ENCODE assay signal across 9 mouse cellular contexts in the genomic region with DNA sequence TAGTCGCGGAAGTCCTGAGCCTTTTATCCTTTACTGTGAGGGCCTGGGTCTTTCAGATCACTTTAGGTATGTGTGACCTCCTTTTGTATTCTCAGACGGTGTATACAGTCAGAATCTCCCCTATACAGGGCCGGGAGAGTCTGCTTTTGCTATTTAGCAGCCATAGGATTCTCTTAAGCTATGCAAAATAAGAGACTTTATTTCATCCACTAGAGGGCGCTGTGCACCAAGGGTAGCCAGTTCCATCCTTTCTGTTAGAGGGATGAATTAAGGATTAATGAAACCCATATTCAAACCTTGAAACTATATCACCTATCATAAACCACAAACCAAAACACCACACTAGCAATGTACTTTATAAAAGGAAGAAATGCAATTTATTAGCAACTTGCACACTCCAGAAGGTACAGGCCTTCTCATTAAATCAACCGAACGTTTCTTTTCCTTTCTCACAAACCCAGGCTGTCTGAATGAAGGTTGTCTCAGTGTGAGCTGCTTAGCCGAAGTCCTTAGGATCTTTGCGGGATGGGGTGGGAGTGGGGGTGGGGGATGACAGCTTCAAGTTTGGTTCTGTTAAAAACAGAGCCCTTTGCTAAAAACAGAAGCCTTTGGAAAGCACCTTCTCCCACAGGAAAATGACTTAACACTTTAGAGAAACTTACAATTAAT.
DNase-seq lines count a peak whose midpoint lies in the region; ATAC-seq lines count a peak whose summit lies in the region.
"Had no signal": no experiment of that assay in that cellular context is flagged by ENCODE, and none has a peak within 500 bp of the region (broad histone marks: within the 10 kb centered on the region; RNA-seq: fewer than 3 reads in every experiment).

No protein-coding gene starts in this region.

- H3K9ac ChIP-seq in liver, embryonic 12.5 days, result no peak overlapping the region
- H3K9ac ChIP-seq in forebrain, embryonic 11.5 days (ENCODE audit: low read length), result 0 out of 2 replicates have a peak overlapping the region, but pooled peaks have one; percentile 0
- H3K9ac ChIP-seq in midbrain, embryonic 16.5 days (ENCODE audit: low read depth, low read length), result no peak overlapping the region
- H3K9ac ChIP-seq: embryonic facial prominence, embryonic 13.5 days had no signal

- H3K4me2 ChIP-seq in liver, embryonic 12.5 days, result no peak overlapping the region
- no peak overlapping the region for H3K4me2 ChIP-seq in forebrain, embryonic 11.5 days (ENCODE audit: low read depth, low read length, severe bottlenecking)
- H3K4me2 ChIP-seq in midbrain, embryonic 16.5 days (ENCODE audit: low read length), result no peak overlapping the region
- H3K4me2 ChIP-seq: embryonic facial prominence, embryonic 13.5 days had no signal

- intact Hi-C loops in left cerebral cortex, postnatal 14 days (cut with DNase I), result loop anchor here (5.0 to 10.0 kb wide), 4 partner anchors 244 to 1714 kb away; no protein-coding TSS in a partner anchor

- ATAC-seq in liver, embryonic 12.5 days, result no peak
- peak; percentile 33; the same call in 1 of the 2 replicates for ATAC-seq in forebrain, embryonic 11.5 days (replicated peaks; ENCODE audit: low FRiP score)
- ATAC-seq in midbrain, embryonic 16.5 days, result peak; percentile 70
- ATAC-seq in inflammation-experienced regulatory T-cells, adult 6 months, result no peak

- H3K36me3 ChIP-seq in liver, embryonic 12.5 days, result no peaks in the 10 kb centered on the region
- no peaks in the 10 kb centered on the region for H3K36me3 ChIP-seq in forebrain, embryonic 11.5 days (ENCODE audit: control insufficient read depth, insufficient read depth, low read length)
- no peaks in the 10 kb centered on the region for H3K36me3 ChIP-seq in midbrain, embryonic 16.5 days (ENCODE audit: control insufficient read depth, insufficient read depth, low read length)
- H3K36me3 ChIP-seq: embryonic facial prominence, embryonic 13.5 days had no signal

- no peaks in the 10 kb centered on the region for H3K9me3 ChIP-seq in liver, embryonic 12.5 days (replicated peaks)
- no peaks in the 10 kb centered on the region for H3K9me3 ChIP-seq in forebrain, embryonic 11.5 days (ENCODE audit: control insufficient read depth, low read length)
- H3K9me3 ChIP-seq in midbrain, embryonic 16.5 days (replicated peaks; ENCODE audit: control insufficient read depth, low read length, poor library complexity, severe bottlenecking), result no peaks in the 10 kb centered on the region
- H3K9me3 ChIP-seq: embryonic facial prominence, embryonic 13.5 days had no signal

- DNase-seq in liver, result peak; percentile 20
- peak; percentile 3 for DNase-seq in c-Kit-negative CD71-positive TER-119-positive erythroid progenitor cells, embryonic 14.5 days (ENCODE audit: low read depth, low spot score)
- peak; percentile 62 for DNase-seq in forebrain, embryonic 11.5 days (ENCODE audit: low spot score)
- DNase-seq in induced T-regulatory cell, adult 2 months (ENCODE audit: low read depth), result peak; percentile 69
- peak; percentile 68 to 82 for DNase-seq in left cerebral cortex, postnatal 14 days (ENCODE audit: low spot score in 2 of 2)

- no peak overlapping the region for H3K27ac ChIP-seq in liver, embryonic 12.5 days
- H3K27ac ChIP-seq in forebrain, embryonic 11.5 days (ENCODE audit: low read depth, low read length), result no peak overlapping the region
- no peak overlapping the region for H3K27ac ChIP-seq in midbrain, embryonic 16.5 days (ENCODE audit: low read length)
- H3K27ac ChIP-seq: embryonic facial prominence, embryonic 13.5 days had no signal

- 31% methylated on average over 9 of the region's 9 CpGs for WGBS in liver, embryonic 12.5 days (ENCODE audit: insufficient replicate concordance)
- WGBS in forebrain, embryonic 11.5 days, result 17% methylated on average over 9 of the region's 9 CpGs
- 18% methylated on average over 9 of the region's 9 CpGs for WGBS in midbrain, embryonic 16.5 days

- H3K4me1 ChIP-seq in liver, embryonic 12.5 days, result no peaks in the 10 kb centered on the region
- H3K4me1 ChIP-seq in forebrain, embryonic 11.5 days (replicated peaks; ENCODE audit: control insufficient read depth, insufficient read depth, low read length), result no peaks in the 10 kb centered on the region
- H3K4me1 ChIP-seq in midbrain, embryonic 16.5 days (ENCODE audit: control insufficient read depth, insufficient read depth, low read length), result peaks cover 6% of the 10 kb centered on the region; the same call in 1 of the 2 replicates
- H3K4me1 ChIP-seq: embryonic facial prominence, embryonic 13.5 days had no signal

- no peak overlapping the region for H3K4me3 ChIP-seq in liver, embryonic 12.5 days
- no peak overlapping the region for H3K4me3 ChIP-seq in forebrain, embryonic 11.5 days (ENCODE audit: low read depth, low read length)
- H3K4me3 ChIP-seq in midbrain, embryonic 16.5 days (ENCODE audit: low read depth, low read length), result no peak overlapping the region
- H3K4me3 ChIP-seq: embryonic facial prominence, embryonic 13.5 days had no signal

- no peaks in the 10 kb centered on the region for H3K27me3 ChIP-seq in liver, embryonic 12.5 days (replicated peaks)
- H3K27me3 ChIP-seq in forebrain, embryonic 11.5 days (ENCODE audit: control insufficient read depth, insufficient read depth, low read length), result no peaks in the 10 kb centered on the region
- no peaks in the 10 kb centered on the region for H3K27me3 ChIP-seq in midbrain, embryonic 16.5 days (ENCODE audit: control insufficient read depth, insufficient read depth, low read depth, low read length)

Comparison
In these comparisons a context has a peak if more than half of its experiments do, and no peak if none do; other contexts are left out.
1. DNase-seq: peak in every context shown above with its lines; median percentile 75 in left cerebral cortex, postnatal 14 days; 69 in induced T-regulatory cell, adult 2 months; 62 in forebrain, embryonic 11.5 days; 20 in liver; 3 in c-Kit-negative CD71-positive TER-119-positive erythroid progenitor cells, embryonic 14.5 days.
2. ATAC-seq: peak in forebrain, embryonic 11.5 days (single experiment) and midbrain, embryonic 16.5 days (single experiment); none in liver, embryonic 12.5 days (single experiment) and inflammation-experienced regulatory T-cells, adult 6 months (single experiment).